Mouse (Mus musculus) left cerebral cortex, postnatal 4 days (tissue): ENCODE data around the gene Mup8. TPM values are rescaled to one million over a fixed set of nuclear protein-coding genes. Genes with fewer than 3 reads are reported as not detected.
"Not testable (repeated sequence)": the region's sequence is repeated elsewhere in the genome, so short reads cannot be mapped to it uniquely, and the experiment has no call there.

Experiments
- DNase-seq: peaks from one replicate; pipeline ENCODE4 v3.0.0-alpha.2; 2022
- intact Hi-C: fragments of 180-260 bp; cut with DNase I; formaldehyde crosslinking; loops from one replicate; pipeline ENCODE4 v1.15.1; 2025
- total RNA-seq, 2 experiments: library from RNA; stranded (reverse); gene quantifications; 2 replicates each; pipeline ENCODE4 v1.2.3; 2021

The Mup8 gene
- not detected for total RNA-seq

DNA sequence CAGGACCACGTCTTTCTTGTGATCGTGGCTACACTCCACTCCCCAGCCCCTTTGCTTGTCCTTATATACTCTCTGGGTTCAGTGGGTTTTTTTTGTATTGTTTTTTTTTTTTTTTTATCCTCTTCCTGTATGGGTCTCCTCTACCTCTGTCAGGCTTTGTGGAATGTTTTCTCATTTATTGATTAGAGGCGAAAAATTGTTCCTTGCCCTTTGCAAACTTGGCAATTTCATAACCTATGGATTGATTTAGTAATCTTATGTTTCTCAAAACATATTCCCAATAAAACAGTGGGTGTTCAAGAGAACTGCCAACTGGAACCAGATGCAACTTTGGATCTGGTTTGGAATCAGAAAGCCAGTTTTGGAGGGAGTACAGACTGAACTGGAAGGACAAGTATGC, at the start of gene Mup8:
Gene Mup8 (minus strand): TSS at position 101 of the 400 bp plus-strand sequence.
- intact Hi-C loops, DNase-seq: not testable (repeated sequence)

DNA sequence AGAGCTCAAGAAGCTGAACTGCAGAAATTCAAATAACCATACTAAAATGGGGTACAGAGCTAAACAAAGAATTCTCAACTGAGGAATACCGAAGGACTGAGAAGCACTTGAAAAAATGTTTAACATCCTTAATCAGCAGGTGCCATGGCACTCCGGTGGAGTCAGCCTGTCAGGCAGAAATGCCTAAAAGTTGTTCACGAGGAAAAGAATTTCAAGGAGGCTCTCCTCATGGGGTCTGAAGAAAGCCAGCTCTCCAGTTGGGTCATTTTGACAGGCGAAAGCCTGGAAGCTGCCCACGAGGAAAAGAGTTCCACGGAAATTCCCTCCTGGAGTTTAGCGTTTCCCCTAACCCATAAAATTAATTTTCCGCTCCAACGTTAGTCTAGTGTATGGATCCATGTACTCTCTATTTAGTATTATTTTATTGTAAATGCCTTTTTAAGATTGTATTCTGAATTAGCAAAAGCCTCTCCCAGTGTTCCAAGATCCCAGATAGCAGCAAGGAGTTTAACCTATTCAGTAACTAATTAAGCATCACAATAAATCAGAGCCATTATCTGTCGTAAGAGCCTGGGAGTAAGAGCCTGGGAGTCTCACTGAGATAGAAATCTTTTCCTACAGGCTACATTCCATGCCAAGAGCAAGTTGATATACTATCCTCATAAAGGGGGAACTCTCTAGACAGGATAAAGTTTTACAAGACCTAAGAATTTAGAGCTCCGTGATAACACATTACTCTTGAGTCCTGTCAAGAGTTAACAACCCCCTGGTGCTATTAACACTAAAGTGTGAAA, 43.8 kb upstream of the Mup8 start:
- intact Hi-C loops, DNase-seq: not testable (repeated sequence)

DNA sequence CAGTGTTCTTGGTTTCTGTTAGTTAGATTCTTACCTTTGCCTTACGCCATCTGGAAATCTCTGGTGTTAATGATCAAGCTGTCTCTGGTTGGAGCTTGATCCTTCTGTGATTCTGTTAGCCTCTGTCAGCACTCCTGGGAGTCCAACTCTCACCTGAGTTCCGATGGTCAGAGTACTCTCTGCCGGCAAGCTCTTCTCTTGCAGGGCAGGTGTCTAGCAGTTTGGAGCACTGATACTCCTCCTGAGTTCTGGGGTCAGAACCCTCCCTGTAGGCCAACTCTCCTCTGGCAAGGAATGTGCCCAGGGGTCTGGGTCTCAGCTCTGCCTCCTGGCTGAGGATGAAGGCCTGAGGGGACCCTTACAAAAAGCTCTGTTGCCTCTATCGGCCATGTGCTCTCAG, 40.3 kb upstream of the Mup8 start:
- DNase-seq, intact Hi-C loops: not testable (repeated sequence)

Other genes starting within 250 kb of the Mup8 start
- not detected for gene Mup7, start 152.1 kb downstream of the Mup8 start, total RNA-seq
- not detected for gene Mup2, start 68.3 kb downstream of the Mup8 start, total RNA-seq
- not detected for gene Mup9, start 199.4 kb upstream of the Mup8 start, total RNA-seq